Mouse (Mus musculus) kidney, postnatal 0 days (tissue): ENCODE measurements around the gene Mad2l2. TPM values are rescaled to one million over a fixed set of nuclear protein-coding genes. Genes with fewer than 3 reads are reported as not detected.

Experiments
- ATAC-seq: fragments of 200-750 bp; cut with Nextera tagmentation; replicated peaks from 2 replicates; pipeline ENCODE4 v1.8.0; 2017; ENCODE audit warnings: low read depth, moderate number of reproducible peaks, moderate TSS enrichment, moderate library complexity; ENCODE audit not compliant: low FRiP score
- DNase-seq: peaks from one replicate; pipeline ENCODE4 v3.0.0-alpha.2; 2016; ENCODE audit warnings: low spot score
- H3K27ac ChIP-seq: fragments of 300-500 bp; sonication (generic); 2 replicates; pipeline ENCODE4 v1.5.1; 2014; ENCODE audit warnings: mild to moderate bottlenecking
- H3K27me3 ChIP-seq: fragments of 300-500 bp; sonication (generic); 2 replicates; pipeline ENCODE4 v1.6.1; 2014; ENCODE audit warnings: low read length, mixed read lengths; ENCODE audit not compliant: insufficient read depth
- H3K36me3 ChIP-seq: fragments of 300-500 bp; sonication (generic); 2 replicates; pipeline ENCODE4 v1.6.1; 2014; ENCODE audit warnings: low read length, mixed read lengths; ENCODE audit not compliant: insufficient read depth
- H3K4me1 ChIP-seq: fragments of 300-500 bp; sonication (generic); replicated peaks from 2 replicates; pipeline ENCODE4 v1.6.1; 2014; ENCODE audit warnings: antibody characterized with exemption, low read length, mixed read lengths; ENCODE audit not compliant: insufficient read depth
- H3K4me2 ChIP-seq: fragments of 300-500 bp; sonication (generic); 2 replicates; pipeline ENCODE4 v1.6.1; 2014; ENCODE audit warnings: mild to moderate bottlenecking, low read length, moderate library complexity, mixed read lengths
- H3K4me3 ChIP-seq: fragments of 300-500 bp; sonication (generic); replicated peaks from 2 replicates; pipeline ENCODE4 v1.5.1; 2014; ENCODE audit warnings: low read depth, low read length
- H3K9ac ChIP-seq: fragments of 300-500 bp; sonication (generic); 2 replicates; pipeline ENCODE4 v1.6.1; 2014; ENCODE audit warnings: low read depth, low read length
- H3K9me3 ChIP-seq: fragments of 300-500 bp; sonication (generic); replicated peaks from 2 replicates; pipeline ENCODE4 v1.6.1; 2016; ENCODE audit warnings: low read length, inconsistent platforms, mixed read lengths
- CTCF ChIP-seq: IDR thresholded peaks from 2 replicates; pipeline ENCODE4 v1.5.1; 2016; ENCODE audit warnings: antibody characterized with exemption, low read depth, mild to moderate bottlenecking, moderate library complexity
- WGBS: fragments of 180-500 bp; shearing (Covaris S2); extraction: QIAGEN DNeasy Blood & Tissue Kit; methylation state at CpG from one replicate; pipeline ENCODE4 v1.1.7; 2014; 5-methylcytosine and 5-hydroxymethylcytosine counted together
- polyA plus RNA-seq: library from polyadenylated mRNA; unstranded; fragments of >200 nt; fragmentation: Nextera tagmentation; extraction: Ambion mirVana; gene quantifications from 2 replicates; pipeline ENCODE4 v1.2.1, GENCODE M21; 2015

The Mad2l2 gene
- polyA plus RNA-seq, 1 experiment from 2014 or later: 73.1 TPM

DNA sequence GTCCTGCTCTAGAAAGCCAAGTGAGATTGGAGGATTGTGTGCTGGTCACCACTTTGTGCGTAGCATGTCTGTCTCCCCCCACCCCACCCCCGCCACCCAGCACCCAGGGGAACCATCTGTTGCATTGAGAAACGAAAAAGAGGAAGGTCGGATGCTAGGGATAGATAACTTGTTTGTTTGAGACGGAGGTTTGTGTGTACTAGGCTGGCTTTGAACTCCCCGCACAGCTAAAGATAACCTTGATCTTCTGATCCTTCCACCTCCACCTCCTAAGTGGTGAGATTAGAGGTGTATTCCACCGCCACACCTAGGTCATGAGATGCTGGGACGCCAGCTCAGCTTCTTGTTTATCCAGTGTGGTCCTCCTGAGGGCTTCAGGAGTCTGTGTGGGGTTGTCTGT lies 4.8 kb downstream of the Mad2l2 start:
- H3K4me2 ChIP-seq: no peak overlapping the region
- H3K27ac ChIP-seq: no peak overlapping the region
- 0 out of 2 replicates have a peak, but pooled peaks cover 9% of the 10 kb centered on the region for H3K4me1 ChIP-seq
- no peak for TF ChIP-seq CTCF
- H3K36me3 ChIP-seq: no peaks in the 10 kb centered on the region
- no peak overlapping the region for H3K4me3 ChIP-seq
- no peaks in the 10 kb centered on the region for H3K9me3 ChIP-seq
- DNase-seq (no peak), ATAC-seq (no peak)
- H3K9ac ChIP-seq: no peak overlapping the region
- peaks cover 7% of the 10 kb centered on the region for H3K27me3 ChIP-seq
- 88% methylated on average over 8 of the region's 8 CpGs for WGBS

DNA sequence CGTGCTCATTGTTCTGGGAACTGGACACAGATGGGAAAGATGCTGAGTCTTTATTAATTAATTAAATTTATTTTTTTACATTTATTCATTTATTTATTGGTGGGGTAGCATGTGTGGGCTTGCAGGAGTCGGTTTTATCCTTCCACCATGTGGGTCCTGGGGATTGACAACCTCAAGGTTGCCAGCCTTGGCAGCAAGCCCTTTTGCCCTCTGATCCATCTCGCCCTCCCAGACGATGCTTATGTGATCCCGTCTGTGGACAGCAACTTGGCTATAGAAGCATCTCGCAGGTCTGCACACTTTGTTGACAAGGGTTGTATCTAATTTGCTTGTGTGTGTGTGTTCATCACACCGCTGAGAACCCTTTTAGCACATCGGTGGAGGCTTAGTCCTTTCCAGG lies 7.3 kb downstream of the Mad2l2 start:
- Histone ChIP-seq H3K27ac (no peak overlapping the region), H3K4me3 (no peak overlapping the region), H3K4me1 (no peaks in the 10 kb centered on the region), H3K9ac (no peak overlapping the region), H3K4me2 (no peak overlapping the region), H3K9me3 (no peaks in the 10 kb centered on the region), H3K27me3 (no peaks in the 10 kb centered on the region), H3K36me3 (no peaks in the 10 kb centered on the region)
- 76% methylated on average over 8 of the region's 8 CpGs for WGBS
- no peak for TF ChIP-seq CTCF
- ATAC-seq (no peak), DNase-seq (no peak)

DNA sequence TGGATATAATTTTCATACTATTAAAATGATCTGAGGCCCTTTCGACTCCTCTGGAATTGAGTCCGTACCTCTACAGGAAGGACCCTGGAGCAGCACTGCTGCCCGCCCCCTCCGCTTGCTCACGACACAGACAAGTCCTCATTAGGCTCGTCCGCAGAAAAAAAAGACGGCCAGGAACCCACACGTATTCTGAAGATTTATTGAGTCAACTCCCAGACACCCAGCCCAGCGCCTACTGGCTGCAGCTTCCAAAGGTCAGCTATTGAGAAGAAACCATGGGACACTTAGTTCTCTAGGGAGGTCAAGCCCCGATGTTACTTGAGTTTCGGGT lies 9.5 kb downstream of the Mad2l2 start:
- Histone ChIP-seq H3K9me3 (no peaks in the 10 kb centered on the region), H3K4me3 (peak overlapping the region; percentile 62), H3K4me2 (peak overlapping the region; percentile 76), H3K9ac (peak overlapping the region; percentile 59), H3K27ac (peak overlapping the region; percentile 82), H3K4me1 (no peaks in the 10 kb centered on the region), H3K27me3 (no peaks in the 10 kb centered on the region), H3K36me3 (no peaks in the 10 kb centered on the region)
- no peak for TF ChIP-seq CTCF
- ATAC-seq (no peak; the same call in 1 of the 2 replicates), DNase-seq (no peak)
- WGBS: 0% methylated on average over 12 of the region's 12 CpGs

DNA sequence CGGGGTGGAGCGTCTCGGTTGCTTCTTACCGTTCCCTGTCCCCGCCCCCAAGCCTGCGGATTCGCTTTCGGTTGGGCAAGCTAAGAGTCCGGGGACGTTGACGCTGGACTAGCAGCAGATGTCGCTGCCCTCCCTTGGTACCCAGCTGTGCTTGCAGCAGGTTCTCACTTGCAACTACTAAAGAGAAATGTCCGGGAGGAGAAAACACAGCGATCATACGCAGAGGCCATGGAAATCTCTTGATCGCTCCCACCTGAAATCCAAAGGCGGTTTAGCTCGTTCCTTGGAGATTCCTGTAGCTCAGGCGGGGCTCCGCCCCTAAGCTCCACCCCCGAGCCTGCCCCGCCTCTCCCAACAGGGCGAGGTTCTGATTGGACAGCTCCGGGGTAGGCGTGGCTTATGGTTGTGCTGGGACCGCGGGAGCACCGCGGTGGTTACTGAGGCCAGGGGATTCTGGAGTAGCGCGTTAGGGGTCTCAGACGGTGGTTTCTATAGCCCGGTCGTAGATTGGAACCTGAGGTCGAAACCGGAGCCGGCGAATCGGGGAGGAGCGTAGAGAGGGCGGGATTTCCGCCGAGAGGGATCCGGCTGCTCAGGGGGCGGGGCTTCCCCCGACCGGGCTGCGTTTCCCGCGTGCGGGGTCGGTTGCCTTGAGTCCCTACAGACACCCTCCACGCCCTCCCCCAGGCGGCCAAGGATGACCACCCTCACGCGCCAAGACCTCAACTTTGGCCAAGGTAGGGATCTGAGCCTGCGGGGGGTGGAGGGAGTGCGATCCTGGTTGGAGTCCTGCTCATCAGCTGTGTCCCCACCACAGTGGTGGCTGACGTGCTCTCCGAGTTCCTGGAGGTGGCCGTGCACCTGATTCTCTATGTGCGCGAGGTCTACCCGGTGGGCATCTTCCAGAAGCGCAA lies 10.2 kb downstream of the Mad2l2 start:
- under 1% methylated on average over 65 of the region's 65 CpGs for WGBS
- Histone ChIP-seq H3K9ac (peak overlapping the region; percentile 59), H3K4me2 (peak overlapping the region; percentile 76), H3K4me1 (no peaks in the 10 kb centered on the region), H3K4me3 (peak overlapping the region; percentile 62), H3K27ac (peak overlapping the region; percentile 82), H3K9me3 (no peaks in the 10 kb centered on the region), H3K36me3 (peaks cover 2% of the 10 kb centered on the region; the same call in 1 of the 2 replicates), H3K27me3 (no peaks in the 10 kb centered on the region)
- DNase-seq (peak; percentile 96), ATAC-seq (peak; percentile 93)
- peak; percentile 70 for TF ChIP-seq CTCF

DNA sequence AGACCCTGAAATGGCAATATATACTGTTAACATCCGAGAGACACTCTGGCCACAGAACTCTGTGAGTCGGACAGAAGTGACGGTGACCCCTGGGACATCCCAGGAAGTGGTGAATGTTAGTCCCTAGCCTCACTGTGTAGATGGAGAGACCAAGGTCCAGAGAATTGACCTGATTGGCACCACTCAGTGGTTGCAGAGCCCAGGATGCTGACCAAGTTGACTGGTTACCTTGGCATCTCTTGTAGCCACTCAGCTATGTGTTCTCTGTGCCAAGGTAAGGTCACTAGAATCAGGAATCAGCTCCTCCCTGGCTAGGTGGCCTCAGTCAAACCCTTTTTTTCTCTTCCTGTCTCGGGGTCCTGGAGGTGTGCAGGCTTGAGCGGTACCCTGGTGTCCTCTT lies 13.5 kb downstream of the Mad2l2 start:
- H3K27ac ChIP-seq: no peak overlapping the region
- H3K9ac ChIP-seq: no peak overlapping the region
- no peaks in the 10 kb centered on the region for H3K9me3 ChIP-seq
- H3K4me3 ChIP-seq: no peak overlapping the region
- ATAC-seq (no peak), DNase-seq (no peak)
- no peak for TF ChIP-seq CTCF
- no peaks in the 10 kb centered on the region for H3K4me1 ChIP-seq
- peaks cover 10% of the 10 kb centered on the region; the same call in 1 of the 2 replicates for H3K36me3 ChIP-seq
- no peaks in the 10 kb centered on the region for H3K27me3 ChIP-seq
- no peak overlapping the region for H3K4me2 ChIP-seq
- WGBS: 84% methylated on average over 5 of the region's 5 CpGs

DNA sequence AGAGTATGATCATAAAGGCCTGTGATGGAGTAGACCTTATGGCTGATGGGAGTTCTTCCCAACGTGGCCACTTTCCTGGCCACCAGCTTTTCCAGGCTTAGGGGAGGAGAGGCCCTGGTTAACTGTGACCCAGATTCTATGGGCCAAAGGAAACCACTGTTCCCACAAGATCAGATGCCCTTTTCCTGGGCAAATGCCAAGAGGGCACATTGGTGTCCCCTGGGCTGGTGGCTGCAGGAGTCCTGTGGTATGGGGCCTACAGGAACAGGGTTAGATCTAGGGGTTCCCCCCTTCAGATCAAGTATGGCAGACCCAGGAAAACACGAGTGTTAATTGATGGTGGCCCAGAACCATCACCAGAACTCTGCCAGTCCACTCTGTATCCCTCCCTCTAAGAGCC lies 17.5 kb downstream of the Mad2l2 start:
- Histone ChIP-seq H3K9me3 (no peaks in the 10 kb centered on the region), H3K4me2 (no peak overlapping the region), H3K36me3 (peaks cover 10% of the 10 kb centered on the region; the same call in 1 of the 2 replicates), H3K9ac (no peak overlapping the region), H3K27ac (no peak overlapping the region), H3K4me3 (no peak overlapping the region), H3K27me3 (no peaks in the 10 kb centered on the region), H3K4me1 (peaks cover 14% of the 10 kb centered on the region)
- 86% methylated on average over 2 of the region's 2 CpGs for WGBS
- no peak for DNase-seq
- no peak for TF ChIP-seq CTCF
- no peak for ATAC-seq
